Mouse (Mus musculus): Measurements from ENCODE around the gene Timd2.

- TF ChIP-seq CTCF (conservative IDR thresholded peaks at IDR 0.05; ENCODE audit: insufficient read depth, insufficient read length, low read depth, low read length): no peak
- TF ChIP-seq POLR2A (IDR thresholded peaks at IDR 0.05; ENCODE audit: low read depth, low read length): no peak
These were observed 9.2 kb downstream of the Timd2 start for GRCm38 (mm10) chr11:46697433-46698277.

All from kidney, adult 2 months (tissue).